Mouse (Mus musculus): ENCODE measurements around the gene Mgat4b.

Mgat4b gene

GRCm38 (mm10) chr11:50200613-50201012 lies 10.1 kb upstream of the Mgat4b start:
- DNase-seq (ENCODE audit: low spot score): no peak

DNA sequence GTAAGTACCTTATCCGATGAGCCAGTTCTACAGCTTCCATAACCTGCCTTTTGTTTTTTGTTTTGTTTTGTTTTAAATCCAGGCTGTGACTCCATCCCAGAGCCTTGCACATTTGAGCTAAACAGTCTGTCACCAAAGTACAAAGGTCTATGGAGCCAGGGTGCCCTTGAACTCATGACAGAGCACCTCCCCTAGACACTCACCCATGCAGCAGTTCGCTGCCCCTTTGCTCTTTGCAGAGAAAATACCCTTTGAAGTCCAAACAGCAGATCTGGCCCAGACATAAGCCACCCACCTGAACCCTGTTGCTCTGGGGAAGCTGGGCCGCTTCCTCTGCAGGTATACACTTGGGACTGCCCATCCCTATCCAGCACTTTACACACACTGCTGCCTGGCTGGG lies 9.1 kb upstream of the Mgat4b start:
- DNase-seq (ENCODE audit: low spot score): no peak

DNA sequence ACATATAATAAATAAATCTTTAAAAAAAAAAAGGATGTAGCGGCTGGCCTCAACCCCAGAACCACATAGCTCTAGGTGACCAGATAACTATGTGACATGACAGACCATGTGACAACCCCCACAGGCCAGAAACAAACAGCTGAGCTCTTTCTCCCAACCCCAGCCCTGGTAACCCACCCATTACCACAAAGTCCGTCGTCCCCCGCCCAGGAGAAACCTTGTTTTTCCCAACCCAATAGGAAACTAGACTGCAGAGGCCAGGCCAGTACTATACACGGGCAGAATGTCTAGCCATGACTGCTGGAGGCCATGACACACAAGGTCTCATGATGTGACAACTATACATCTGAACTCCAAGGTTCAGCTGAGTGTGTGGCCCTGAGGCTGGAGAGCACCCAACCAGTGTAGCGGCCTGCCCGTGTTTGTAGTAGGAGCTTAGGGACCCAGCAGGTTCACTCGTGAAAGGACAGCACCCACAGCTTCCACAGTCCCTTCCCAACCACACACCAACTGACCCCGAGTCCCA lies 7.3 kb upstream of the Mgat4b start:
- DNase-seq (ENCODE audit: low spot score): no peak

DNA sequence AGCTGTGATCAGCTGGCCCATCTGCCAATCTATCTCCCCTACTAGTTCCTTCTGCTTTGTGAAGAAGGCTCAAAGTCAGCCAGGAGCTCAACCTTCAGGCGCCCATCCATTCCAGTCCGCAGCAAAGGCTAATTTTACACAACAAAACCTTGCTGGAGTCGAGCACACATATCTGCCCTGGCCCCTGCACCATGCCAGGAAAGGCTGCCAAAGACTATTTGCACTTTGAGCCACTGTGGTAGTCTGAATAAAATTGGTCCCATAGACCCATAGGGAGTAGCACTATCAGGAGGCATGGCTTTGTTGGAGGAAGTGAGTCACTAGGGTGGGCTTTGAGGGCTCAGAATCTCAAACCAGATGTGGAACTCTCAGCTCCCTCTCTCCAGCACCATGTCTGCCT lies 5.3 kb upstream of the Mgat4b start:
- DNase-seq (ENCODE audit: low spot score): no peak

DNA sequence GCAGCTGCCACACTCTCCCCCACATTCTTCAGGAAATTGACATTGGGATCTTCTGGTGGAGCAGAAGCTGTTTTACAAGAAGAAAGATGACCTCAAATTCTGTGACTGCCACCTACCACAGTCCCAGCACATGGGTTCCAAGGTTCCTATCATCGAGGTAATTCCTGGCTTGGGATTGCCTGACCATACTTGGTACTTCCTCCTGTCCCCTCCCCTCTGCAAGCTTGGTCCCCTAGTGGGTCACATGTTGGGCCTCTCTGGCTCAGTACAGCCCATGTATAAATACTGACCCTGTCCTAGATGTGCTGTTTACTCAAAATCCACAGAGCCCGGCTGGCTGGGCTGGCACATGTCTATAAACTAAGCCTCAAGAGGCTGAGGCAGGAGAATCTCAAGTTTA lies 4.7 kb upstream of the Mgat4b start:
- no peak for DNase-seq (ENCODE audit: low spot score)

GRCm38 (mm10) chr11:50207344-50207743 lies 3.3 kb upstream of the Mgat4b start:
- DNase-seq (ENCODE audit: low spot score): no peak

- DNase-seq (ENCODE audit: low spot score): no peak
Observed at GRCm38 (mm10) chr11:50208039-50208438, 2.7 kb upstream of the Mgat4b start.

- DNase-seq (ENCODE audit: low spot score): peak; percentile 93
Observed at GRCm38 (mm10) chr11:50210101-50210504, 587 bp upstream of the Mgat4b start.

DNA sequence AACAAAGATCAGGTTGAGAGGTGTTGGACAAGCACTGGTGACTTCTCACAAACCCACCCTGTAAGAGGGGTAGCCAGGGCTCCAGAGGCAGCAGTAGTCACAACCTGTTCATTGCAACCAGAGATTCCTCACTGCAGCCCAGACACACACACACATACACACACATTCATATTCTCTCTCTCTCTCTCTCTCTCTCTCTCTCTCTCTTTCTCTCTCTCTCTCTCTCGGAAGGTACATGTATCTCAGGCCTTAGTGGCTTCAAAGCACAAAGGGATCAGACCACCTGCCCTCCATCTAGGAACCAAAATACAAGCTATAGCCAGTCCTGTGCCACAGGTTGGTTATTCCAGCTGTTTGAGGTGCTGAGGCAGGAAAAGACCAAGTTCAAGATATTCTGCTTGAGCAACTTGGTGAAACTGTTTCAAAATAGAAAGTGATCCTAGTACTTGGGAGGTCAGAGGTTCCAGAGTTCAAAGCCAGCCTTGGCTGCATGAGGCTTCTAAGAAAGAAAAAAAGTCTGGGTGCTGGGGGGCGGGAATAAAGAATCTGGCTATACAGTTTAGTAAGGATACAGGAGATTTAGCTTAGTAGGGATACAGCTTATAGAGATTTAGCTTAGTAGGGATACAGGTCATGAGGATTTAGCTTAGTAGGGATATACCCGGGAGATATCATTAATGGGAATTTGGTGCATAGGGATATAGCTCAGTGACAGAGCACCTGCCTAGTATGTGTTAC lies 801 bp downstream of the Mgat4b start:
- DNase-seq (ENCODE audit: low spot score): no peak

GRCm38 (mm10) chr11:50212060-50212739 lies 1.5 kb downstream of the Mgat4b start:
- DNase-seq (ENCODE audit: low spot score): no peak

- no peak for DNase-seq (ENCODE audit: low spot score)
Observed at GRCm38 (mm10) chr11:50212848-50213758, 2.4 kb downstream of the Mgat4b start.

- DNase-seq (ENCODE audit: low spot score): no peak
Observed at GRCm38 (mm10) chr11:50214631-50215030, 3.9 kb downstream of the Mgat4b start.

DNA sequence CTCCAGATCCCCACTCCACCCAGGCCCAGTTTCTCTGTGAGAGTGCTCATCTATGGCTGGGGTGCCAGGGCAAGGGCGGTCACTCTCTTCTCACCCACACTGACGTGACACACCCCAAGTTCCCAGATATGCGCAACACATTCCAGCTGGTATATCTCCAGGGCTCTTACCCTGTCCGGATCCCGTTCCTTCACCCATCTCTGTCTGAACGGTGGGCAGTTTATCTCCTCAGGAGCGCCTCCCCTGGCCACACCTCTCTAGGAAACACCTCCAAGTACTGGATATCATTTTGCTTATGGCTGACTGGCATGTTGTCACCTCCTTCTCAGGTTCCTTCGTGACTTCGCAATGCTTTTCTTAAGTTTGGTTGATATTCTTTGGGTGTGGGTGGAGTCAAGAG lies 4.9 kb downstream of the Mgat4b start:
- DNase-seq (ENCODE audit: low spot score): no peak

GRCm38 (mm10) chr11:50216724-50217366 lies 6.2 kb downstream of the Mgat4b start:
- no peak for DNase-seq (ENCODE audit: low spot score)

- no peak for DNase-seq (ENCODE audit: low spot score)
Observed at GRCm38 (mm10) chr11:50217811-50218210, 7.1 kb downstream of the Mgat4b start.

DNA sequence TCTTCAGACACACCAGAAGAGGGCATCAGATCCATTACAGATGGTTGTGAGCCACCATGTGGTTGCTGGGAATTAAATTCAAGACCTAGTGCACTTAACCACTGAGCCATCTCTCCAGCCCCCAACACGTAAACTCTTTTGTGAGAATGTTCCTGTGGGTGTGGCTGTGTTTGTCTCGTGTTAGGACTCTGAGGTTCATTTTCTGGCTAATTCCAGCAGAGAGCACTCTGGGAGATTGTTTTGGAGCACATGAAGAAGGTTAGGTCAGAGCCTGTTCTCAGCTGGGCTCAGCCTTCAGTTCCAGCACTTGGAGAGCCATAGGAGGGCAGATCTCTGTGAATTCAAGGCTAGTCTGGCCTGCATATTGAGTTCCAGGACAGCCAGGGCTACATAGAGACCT lies 9.1 kb downstream of the Mgat4b start:
- DNase-seq (ENCODE audit: low spot score): no peak

DNA sequence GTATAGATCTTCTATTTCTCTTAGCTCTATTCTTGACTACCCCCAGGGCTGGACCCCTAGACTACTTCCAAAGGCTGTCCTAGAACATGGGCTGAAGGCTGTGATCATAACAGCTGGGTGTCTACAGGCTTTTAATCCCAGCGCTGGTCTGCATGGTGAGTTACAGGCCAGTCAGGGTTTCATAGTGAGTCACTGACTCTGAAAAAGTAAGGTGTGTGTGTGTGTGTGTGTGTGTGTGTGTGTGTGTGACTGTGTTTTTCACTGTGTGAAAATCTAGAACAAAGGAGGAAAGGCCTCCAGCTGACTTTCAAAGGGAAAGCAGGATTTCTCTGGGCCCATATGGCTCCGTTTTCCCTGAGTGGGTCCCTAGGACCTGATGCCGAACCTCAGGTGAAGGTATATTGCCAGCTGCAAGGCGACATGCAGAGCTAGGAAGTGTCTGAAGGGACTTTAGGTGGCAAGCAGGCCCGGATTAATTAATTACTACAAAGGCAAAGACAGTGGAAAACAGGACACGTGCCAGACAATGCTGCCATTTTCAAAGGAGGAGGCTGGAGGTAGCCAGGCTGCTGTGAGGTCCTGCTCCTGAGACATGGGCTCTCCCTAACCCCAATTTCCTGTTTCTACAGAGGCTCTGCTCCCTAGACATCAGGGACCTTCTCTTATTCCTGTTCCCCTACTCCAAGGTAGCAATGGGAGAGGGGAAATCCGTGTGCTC lies 12.0 kb downstream of the Mgat4b start:
- no peak for DNase-seq (ENCODE audit: low spot score)

GRCm38 (mm10) chr11:50223783-50224662 lies 13.3 kb downstream of the Mgat4b start:
- peak; percentile 42 for DNase-seq (ENCODE audit: low spot score)

- peak; percentile 81 for DNase-seq (ENCODE audit: low spot score)
Observed at GRCm38 (mm10) chr11:50224671-50225530, 14.2 kb downstream of the Mgat4b start.

Measured in retina, embryonic 14.5 days (tissue).